Mouse (Mus musculus) monocyte, adult 2 months (primary cell): Measurements from ENCODE around the gene Mms19.

Source experiments
- DNase-seq, 2 experiments: peaks; one replicate each; pipeline ENCODE4 v3.0.0; 2022; ENCODE audit warnings: low spot score in 2 of 2, low read depth in 1 of 2

Gene Mms19

GRCm38 (mm10) chr19:41901696-41902095 lies 79.3 kb downstream of the Mms19 start:
- no peak for DNase-seq

DNA sequence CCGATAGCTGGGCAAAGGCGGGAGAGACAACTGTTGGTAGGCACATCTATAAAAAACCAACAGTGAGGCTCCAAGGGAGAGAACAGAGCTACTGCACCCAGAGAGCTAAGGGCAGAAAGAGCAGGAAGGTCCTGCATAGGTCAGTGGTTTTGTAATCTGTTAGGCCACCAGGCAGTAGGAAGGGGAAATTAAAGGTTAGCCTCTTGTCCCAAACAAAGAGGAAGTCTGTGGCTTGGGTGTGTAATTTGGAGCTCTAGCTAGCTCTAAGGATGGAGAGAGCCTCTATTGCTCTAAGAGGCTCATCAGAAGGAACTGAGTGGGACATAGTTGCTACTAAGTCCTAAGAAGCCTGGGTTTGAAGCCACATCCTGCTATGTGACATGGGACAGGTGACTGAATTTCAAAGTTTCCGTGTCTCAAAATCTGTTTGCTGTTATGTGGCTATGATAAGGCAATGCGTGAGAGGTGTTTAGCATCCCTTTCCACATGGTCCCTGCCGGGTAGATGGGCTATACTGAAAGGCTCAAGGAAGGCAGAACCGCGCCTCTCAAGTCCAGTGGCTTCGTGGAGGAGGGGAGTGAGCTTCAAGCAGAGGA lies 80.4 kb downstream of the Mms19 start:
- DNase-seq, result peak; percentile 23 to 50

GRCm38 (mm10) chr19:41898860-41899259 lies 82.1 kb downstream of the Mms19 start:
- DNase-seq, result no peak

DNA sequence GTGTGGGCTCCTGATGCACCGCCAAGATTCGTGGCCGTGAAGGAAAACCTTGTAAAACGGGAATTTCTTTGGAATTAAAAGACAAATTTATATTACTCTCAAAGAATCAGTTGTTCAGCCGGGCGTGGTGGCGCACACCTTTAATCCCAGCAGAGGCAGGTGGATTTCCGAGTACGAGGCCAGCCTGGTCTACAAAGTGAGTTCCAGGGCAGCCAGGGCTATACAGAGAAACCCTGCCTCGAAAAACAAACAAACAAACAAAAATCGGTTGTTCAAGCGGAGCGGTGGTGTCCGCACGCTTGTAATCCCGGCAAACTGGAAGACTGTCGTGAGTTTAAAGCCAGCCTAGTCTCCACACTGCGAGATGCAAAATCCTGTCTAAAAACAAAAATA lies 84.6 kb downstream of the Mms19 start:
- no peak for DNase-seq

- peak; percentile 67 to 71 for DNase-seq
Observed at GRCm38 (mm10) chr19:41895460-41896318, 85.3 kb downstream of the Mms19 start, which contains the start of gene Rrp12. TSS of gene Rrp12 (minus strand) at chr19:41896173.

DNA sequence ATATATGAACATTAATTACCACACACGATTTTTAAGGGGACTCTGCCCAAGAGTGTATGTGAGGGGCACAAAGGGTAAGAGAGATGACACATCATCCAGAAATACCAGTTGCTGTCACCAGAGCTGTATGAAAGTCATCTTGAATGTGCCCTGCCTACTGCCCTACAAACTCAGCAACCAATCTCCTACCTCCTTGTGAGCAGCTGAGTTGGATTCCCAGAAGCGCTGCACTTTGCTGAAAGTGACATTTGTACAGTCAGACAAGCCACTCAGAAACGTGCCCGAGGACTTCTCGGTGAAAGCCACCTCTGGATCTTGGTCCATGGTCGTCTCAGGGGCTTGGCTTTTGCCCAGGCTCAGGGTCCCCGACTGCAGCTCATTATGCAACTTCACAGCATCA lies 86.0 kb downstream of the Mms19 start:
- no peak for DNase-seq
